Mouse (Mus musculus): ENCODE results near the gene Gda.
A peak's percentile ranks its signal among the peaks of the same experiment; 100 is the strongest.

Gene Gda

DNA sequence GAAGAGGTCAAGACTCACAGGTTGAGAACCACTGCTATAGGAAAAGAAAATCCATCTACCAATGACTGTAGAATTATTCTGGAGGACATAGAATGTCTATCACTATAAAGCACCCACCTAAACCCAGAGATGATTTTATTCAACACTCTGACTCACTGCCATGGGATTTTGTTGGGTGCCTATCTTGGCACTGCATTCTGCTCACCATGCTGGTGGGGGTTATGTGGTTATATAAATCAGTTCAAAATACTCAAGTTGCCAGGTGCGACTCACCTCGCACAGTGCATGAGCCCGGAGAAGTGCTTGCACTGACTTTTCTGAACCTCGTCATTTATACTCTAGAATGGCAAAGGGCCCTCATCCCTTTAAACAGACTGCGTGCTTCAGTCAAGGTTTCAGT is 94.0 kb downstream of the Gda start:
- DNase-seq (ENCODE audit: extremely low read depth, insufficient read length, low spot score) = no peak

DNA sequence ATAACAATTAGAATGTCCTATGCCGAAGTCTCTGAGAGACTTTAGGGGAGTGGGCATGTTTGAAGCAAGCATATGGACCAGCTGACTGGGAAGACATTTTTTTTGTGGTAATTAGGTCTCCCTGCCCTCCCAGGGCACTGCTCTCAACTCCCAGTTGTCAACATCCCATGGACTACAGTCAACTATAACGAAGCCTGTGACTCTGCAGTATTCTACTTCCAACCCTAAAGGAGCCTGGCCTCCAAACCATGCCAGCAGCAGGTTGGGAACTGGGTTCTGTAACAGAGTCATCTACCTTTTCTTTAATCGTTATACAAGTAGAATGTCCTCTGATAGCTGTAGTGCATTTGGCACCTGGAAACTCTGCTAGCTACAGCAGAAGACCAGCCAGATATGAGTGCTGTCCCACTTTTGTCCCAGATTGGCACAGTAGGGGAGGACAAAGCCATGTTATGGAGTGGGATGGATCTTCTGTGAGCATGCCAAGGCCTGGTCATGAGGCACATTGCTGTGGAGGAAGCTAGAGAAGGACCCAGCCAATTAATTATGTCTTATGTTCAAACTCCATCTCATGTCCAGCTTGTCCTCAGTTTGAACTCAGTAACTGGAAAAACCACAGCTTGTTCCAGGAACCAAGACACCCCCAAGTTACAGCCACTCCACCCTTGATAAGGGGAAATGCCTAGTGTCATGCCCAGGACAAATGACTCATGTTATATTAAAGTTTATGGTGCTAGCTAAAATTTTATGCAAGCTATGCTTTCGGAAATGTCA is 96.6 kb downstream of the Gda start:
- DNase-seq (ENCODE audit: extremely low read depth, insufficient read length, low spot score) = no peak

DNA sequence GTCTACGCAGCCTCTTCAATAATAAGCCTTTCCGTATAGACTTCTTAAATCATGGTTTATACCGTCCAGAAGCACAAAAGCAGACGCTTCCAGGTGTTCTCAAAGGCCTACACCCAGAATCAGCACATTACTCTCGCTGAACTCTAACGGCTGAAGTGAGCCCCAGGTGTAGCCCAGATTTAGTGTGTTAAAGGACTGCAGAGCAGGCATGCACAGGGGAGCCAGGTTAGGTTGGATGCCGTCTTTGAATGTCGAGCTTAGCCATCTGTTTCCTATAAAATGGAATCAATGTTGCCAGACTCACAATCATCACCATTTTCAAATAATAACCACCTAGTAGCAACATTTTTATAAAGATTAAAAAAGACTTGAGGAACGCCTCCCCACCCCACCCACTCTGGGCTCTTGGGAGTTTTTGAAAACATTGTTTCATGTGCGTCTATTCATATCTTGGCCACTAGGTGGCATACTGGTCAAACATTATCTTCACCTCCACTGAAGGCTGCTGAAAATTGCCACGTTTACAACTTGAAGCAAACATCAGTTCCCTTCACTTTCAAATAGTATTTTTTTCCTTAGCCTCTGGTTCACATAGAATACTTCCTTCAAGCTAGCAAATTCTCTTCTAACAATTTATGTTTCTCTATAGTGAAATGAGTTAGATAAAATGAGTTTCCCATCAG is 100.0 kb downstream of the Gda start:
- DNase-seq (ENCODE audit: extremely low read depth, insufficient read length, low spot score) = peak; percentile 7

DNA sequence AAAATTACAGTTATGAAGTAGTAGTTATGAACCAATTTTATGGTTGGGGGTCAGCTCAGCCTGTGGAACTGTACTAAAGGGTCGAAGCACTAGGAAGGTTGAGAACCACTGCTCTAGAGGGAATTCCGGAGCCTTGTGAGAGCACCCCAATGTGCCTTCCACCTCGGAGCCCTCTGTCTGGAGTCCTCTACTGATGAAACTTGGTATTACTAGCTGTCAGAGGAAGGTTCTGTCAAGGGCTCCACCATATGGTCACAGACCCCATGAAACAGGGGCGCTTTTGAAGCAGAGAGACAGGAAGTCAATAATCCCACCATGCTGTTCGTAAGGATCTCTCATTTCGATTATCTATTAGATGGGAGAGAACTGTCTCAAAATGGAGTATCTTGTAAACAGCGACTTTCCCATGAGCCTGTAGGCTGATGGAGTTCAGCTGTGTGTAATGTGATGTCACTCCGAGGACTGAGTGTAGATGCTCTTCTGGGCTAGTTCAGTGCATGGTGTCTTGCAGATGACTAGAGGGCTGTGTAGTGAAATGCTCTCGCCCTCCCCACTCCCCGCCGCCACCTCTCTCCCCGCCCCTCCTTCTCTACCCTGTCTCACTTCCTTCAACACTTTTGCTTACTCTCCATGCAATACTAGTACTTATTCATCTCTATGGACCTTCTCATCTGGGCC is 100.7 kb downstream of the Gda start:
- no peak for DNase-seq (ENCODE audit: extremely low read depth, insufficient read length, low spot score)

GRCm38 (mm10) chr19:21371337-21371736 is 101.9 kb downstream of the Gda start:
- no peak for DNase-seq (ENCODE audit: extremely low read depth, insufficient read length, low spot score)

DNA sequence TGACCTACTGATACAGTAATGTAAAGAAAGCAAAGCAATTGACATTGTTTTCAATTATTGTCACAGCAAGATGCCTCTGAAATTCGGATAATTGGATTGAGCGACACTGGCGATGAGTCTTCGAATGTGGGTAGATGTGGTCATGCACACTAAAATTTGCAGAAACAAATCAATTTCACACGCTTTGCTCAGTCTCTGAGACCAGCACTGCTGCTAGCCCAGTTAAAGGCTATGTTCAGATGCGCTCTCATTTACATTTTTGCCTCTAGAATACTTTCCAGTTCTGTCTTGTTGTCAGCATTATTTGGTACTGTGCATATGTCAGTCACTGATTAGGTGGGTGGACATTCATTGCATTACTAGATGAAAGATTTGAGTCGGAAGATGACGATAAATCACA is 102.5 kb downstream of the Gda start:
- DNase-seq (ENCODE audit: extremely low read depth, insufficient read length, low spot score) = no peak

DNA sequence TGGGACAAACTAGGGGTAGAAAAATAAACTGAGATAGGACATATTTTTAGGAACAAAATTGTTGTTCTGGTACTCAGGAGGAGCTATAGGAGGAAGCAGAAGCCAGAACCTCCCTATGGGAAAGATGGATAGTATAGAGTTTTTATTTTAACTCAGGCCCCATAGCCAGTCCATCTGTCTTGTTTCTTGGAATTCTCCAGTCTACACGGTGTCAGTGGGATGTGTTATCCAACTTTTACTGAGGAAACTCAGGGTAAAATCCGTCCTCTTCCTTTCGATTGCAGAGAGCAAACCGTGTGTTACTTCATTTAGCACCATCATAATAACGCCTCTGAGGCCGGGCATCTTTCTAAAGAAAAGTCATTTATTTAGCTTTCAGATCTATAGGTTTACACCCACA is 104.1 kb downstream of the Gda start:
- no peak for DNase-seq (ENCODE audit: extremely low read depth, insufficient read length, low spot score)

DNA sequence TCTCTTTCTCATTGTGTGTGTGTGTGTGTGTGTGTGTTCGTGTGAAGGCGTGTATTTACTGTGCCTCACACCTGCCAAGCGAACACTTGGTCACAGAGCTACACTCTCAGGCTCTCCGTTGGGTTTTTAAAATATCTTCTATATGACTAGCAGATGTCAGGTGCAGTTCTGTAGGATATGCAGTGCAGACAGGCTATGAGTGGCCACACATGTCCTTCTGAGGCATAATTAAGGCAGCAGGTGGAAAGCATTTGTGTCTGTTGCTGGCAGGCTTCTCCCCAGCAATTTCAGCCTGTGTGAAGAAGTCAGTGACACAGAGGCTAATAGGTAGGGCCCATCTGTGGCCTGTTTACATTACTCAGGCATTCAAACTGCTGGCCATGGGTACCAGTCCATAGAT is 104.7 kb downstream of the Gda start:
- no peak for DNase-seq (ENCODE audit: extremely low read depth, insufficient read length, low spot score)

DNA sequence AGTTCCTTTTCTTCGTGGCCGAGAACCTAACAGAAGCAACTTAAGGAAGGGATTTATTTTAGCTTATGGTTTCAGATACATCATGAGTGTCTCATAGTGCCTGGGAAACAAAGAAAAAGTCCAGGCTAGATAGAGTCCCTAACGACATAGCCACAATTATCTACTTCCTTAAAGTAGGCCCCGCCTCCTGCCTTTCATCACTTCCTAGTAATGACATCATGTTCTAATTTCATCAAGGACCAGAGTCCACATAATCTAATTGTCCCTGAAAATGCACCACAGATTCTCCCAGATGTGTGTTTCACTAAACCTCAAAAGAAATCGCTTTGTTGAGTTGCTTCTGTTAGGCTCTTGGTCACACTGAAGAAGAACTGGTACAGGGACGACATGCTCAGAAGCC is 115.5 kb downstream of the Gda start:
- DNase-seq (ENCODE audit: extremely low read depth, insufficient read length, low spot score) = no peak

GRCm38 (mm10) chr19:21349634-21350033 is 123.6 kb downstream of the Gda start:
- DNase-seq (ENCODE audit: extremely low read depth, insufficient read length, low spot score) = no peak

DNA sequence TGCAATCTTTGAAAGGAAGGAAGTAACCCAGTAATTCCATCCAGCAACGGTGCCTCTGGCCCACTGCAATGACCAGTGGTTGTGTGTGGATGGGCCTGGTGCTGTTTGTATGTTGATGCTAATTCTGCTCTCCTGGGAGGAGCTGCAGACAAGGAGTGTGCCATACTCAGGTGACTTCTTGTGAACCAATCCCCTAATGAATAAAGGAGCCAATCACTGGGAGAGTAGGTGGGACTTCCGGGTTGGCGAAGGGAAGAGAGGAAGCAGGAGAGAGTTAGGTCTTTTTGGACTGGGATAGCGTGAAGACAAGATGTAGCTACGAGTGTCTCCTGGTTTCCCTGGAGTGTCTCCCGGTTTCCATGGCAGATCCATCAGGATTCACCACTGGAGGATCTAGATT is 126.6 kb downstream of the Gda start:
- no peak for DNase-seq (ENCODE audit: extremely low read depth, insufficient read length, low spot score)

All from 3134 (cell line).